Mouse (Mus musculus) hindbrain, embryonic 12.5 days (tissue): ENCODE measurements around the gene S100a3. TPM values are rescaled to one million over a fixed set of nuclear protein-coding genes. Genes with fewer than 3 reads are reported as not detected.
A peak's percentile ranks its signal among the peaks of the same experiment; 100 is the strongest.

Source experiments
- ATAC-seq: fragments of 200-750 bp; cut with Nextera tagmentation; 2 replicates; pipeline ENCODE4 v1.8.0; 2017; ENCODE audit warnings: moderate TSS enrichment; ENCODE audit not compliant: low FRiP score
- H3K27ac ChIP-seq: fragments of 300-500 bp; sonication (generic); 2 replicates; pipeline ENCODE4 v1.5.1; 2016; ENCODE audit warnings: mild to moderate bottlenecking
- H3K27me3 ChIP-seq: fragments of 300-500 bp; sonication (generic); 2 replicates; pipeline ENCODE4 v1.6.1; 2016; ENCODE audit warnings: mild to moderate bottlenecking
- H3K36me3 ChIP-seq: fragments of 300-500 bp; sonication (generic); 2 replicates; pipeline ENCODE4 v1.6.1; 2016; ENCODE audit warnings: mild to moderate bottlenecking
- H3K4me1 ChIP-seq: fragments of 300-500 bp; sonication (generic); 2 replicates; pipeline ENCODE4 v1.6.1; 2016
- H3K4me2 ChIP-seq: fragments of 300-500 bp; sonication (generic); replicated peaks from 2 replicates; pipeline ENCODE4 v1.6.1; 2016; ENCODE audit warnings: mild to moderate bottlenecking
- H3K4me3 ChIP-seq: fragments of 300-500 bp; sonication (generic); 2 replicates; pipeline ENCODE4 v1.5.1; 2016; ENCODE audit warnings: mild to moderate bottlenecking
- H3K9ac ChIP-seq: fragments of 300-500 bp; sonication (generic); 2 replicates; pipeline ENCODE4 v1.6.1; 2016; ENCODE audit warnings: mild to moderate bottlenecking, moderate library complexity
- H3K9me3 ChIP-seq: fragments of 300-500 bp; sonication (generic); replicated peaks from 2 replicates; pipeline ENCODE4 v1.6.1; 2016; ENCODE audit warnings: mild to moderate bottlenecking
- WGBS: fragments of 180-500 bp; shearing (Covaris S2); methylation state at CpG from one replicate; pipeline ENCODE4 v1.1.7; 2016; 5-methylcytosine and 5-hydroxymethylcytosine counted together
- polyA plus RNA-seq: library from polyadenylated mRNA; unstranded; fragments of >200 nt; fragmentation: Nextera tagmentation; extraction: Ambion mirVana; gene quantifications from 2 replicates; pipeline ENCODE4 v1.2.1, GENCODE M21; 2016

The S100a3 gene
- polyA plus RNA-seq, 1 experiment from 2014 or later = 0.63 TPM

- no peak overlapping the region for H3K4me2 ChIP-seq
- H3K4me3 ChIP-seq = no peak overlapping the region
- no peak overlapping the region for H3K9ac ChIP-seq
- no peaks in the 10 kb centered on the region for H3K9me3 ChIP-seq
- WGBS = 14% methylated on average over 1 of the region's 1 CpGs
- no peak for ATAC-seq
- H3K4me1 ChIP-seq = peaks cover 7% of the 10 kb centered on the region
- no peak overlapping the region for H3K27ac ChIP-seq
- no peaks in the 10 kb centered on the region for H3K36me3 ChIP-seq
- 0 out of 2 replicates have a peak, but pooled peaks cover 9% of the 10 kb centered on the region for H3K27me3 ChIP-seq
These were observed 57.2 kb downstream of the S100a3 start for GRCm38 (mm10) chr3:90617586-90617985.

- no peak overlapping the region for H3K4me3 ChIP-seq
- H3K27me3 ChIP-seq = no peaks in the 10 kb centered on the region
- peaks cover 11% of the 10 kb centered on the region for H3K4me1 ChIP-seq
- no peak for ATAC-seq
- no peak overlapping the region for H3K4me2 ChIP-seq
- H3K36me3 ChIP-seq = no peaks in the 10 kb centered on the region
- no peak overlapping the region for H3K9ac ChIP-seq
- no peaks in the 10 kb centered on the region for H3K9me3 ChIP-seq
- no peak overlapping the region for H3K27ac ChIP-seq
- 60% methylated on average over 7 of the region's 7 CpGs for WGBS
These were observed 61.2 kb downstream of the S100a3 start for GRCm38 (mm10) chr3:90621552-90621951.

DNA sequence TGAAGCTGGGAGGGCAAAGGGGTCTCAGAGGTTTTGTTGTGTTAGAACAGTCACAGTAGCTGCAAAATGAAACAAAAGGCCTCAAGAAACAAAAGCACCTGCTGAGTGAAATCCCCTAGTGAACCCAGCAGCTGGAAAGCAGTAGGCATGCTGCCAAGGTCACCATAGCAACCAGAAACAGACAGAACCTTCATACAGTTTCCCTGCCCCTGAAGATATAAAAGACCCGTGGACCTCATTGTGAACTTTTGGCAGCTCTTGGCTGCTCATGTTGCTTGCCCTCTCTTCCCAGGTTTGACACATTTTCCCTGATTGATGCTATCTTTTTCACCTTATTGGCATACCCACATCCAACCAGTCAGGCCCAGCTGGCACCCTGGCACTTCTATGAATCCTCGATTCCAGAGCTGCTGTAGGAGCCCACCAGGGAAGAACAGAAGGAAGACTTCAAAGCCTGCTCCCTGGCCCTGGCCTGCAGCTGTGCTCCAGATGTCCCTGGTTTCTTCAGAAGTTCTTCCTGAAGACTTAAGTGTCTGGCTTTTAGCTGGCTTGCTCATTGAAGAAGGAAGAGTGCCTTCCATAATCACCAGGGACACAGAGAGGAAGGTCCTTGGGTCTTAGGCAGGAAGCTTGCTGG lies 63.2 kb downstream of the S100a3 start:
- Histone ChIP-seq H3K36me3 (no peaks in the 10 kb centered on the region), H3K4me3 (no peak overlapping the region), H3K4me1 (peaks cover 11% of the 10 kb centered on the region), H3K9me3 (no peaks in the 10 kb centered on the region), H3K27me3 (no peaks in the 10 kb centered on the region), H3K27ac (peak overlapping the region; percentile 5; the same call in 1 of the 2 replicates), H3K4me2 (no peak overlapping the region), H3K9ac (no peak overlapping the region)
- 5% methylated on average over 2 of the region's 2 CpGs for WGBS
- ATAC-seq = peak; percentile 65

- no peaks in the 10 kb centered on the region for H3K9me3 ChIP-seq
- no peak overlapping the region for H3K27ac ChIP-seq
- ATAC-seq = no peak
- H3K4me2 ChIP-seq = no peak overlapping the region
- no peaks in the 10 kb centered on the region for H3K27me3 ChIP-seq
- 71% methylated on average over 5 of the region's 5 CpGs for WGBS
- H3K36me3 ChIP-seq = no peaks in the 10 kb centered on the region
- peaks cover 11% of the 10 kb centered on the region for H3K4me1 ChIP-seq
- H3K9ac ChIP-seq = no peak overlapping the region
- H3K4me3 ChIP-seq = no peak overlapping the region
These were observed 65.1 kb downstream of the S100a3 start for GRCm38 (mm10) chr3:90625496-90625895.

DNA sequence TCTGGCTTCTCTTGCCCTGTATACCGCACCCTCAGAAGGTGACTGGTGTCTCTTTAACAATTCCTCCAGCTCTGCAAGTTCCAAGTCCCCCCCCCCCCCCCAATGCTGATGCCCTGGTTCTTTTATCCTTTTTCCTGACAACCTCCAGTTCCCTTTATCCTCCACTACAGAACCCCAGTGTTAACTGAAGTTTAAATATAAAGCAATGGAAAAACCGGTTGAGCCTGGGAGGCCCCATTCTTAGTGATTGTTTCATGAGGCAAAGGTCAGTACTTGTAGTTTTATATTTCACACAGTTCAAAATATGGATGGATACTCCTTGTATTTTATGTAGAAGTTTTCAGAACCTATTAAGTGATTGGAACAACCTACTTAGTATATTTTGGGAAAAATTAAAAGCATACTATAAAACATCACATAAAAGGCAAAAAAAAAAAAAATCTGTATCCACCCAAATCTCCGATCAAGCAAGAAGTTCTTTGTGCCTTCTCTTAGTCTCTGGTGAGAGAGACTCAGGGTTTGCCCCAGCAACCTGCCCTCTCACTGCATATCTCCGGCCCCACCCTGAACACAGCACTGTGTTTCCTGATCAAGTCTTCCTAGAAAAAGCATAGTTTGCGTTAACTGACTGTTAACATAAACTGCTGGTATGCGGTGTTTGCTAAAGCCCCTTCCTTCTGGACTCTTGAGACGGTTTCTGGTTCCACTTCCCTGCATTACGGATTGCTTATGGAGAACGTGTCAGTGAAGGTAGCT lies 66.1 kb downstream of the S100a3 start:
- no peak for ATAC-seq
- Histone ChIP-seq H3K4me1 (peaks cover 11% of the 10 kb centered on the region), H3K4me2 (no peak overlapping the region), H3K27me3 (no peaks in the 10 kb centered on the region), H3K9ac (no peak overlapping the region), H3K9me3 (no peaks in the 10 kb centered on the region), H3K27ac (no peak overlapping the region), H3K36me3 (no peaks in the 10 kb centered on the region), H3K4me3 (no peak overlapping the region)
- 78% methylated on average over 9 of the region's 9 CpGs for WGBS

GRCm38 (mm10) chr3:90627366-90627765 lies 67.0 kb downstream of the S100a3 start:
- Histone ChIP-seq H3K27ac (no peak overlapping the region), H3K4me3 (no peak overlapping the region), H3K4me1 (peaks cover 11% of the 10 kb centered on the region), H3K27me3 (no peaks in the 10 kb centered on the region), H3K9ac (no peak overlapping the region), H3K9me3 (no peaks in the 10 kb centered on the region), H3K36me3 (no peaks in the 10 kb centered on the region), H3K4me2 (no peak overlapping the region)
- no peak for ATAC-seq
- 91% methylated on average over 5 of the region's 5 CpGs for WGBS

- Histone ChIP-seq H3K4me2 (no peak overlapping the region), H3K36me3 (no peaks in the 10 kb centered on the region), H3K27ac (no peak overlapping the region), H3K4me1 (peaks cover 11% of the 10 kb centered on the region), H3K9ac (no peak overlapping the region), H3K4me3 (no peak overlapping the region), H3K9me3 (no peaks in the 10 kb centered on the region), H3K27me3 (no peaks in the 10 kb centered on the region)
- whole genome bisulfite sequencing = 67% methylated on average over 4 of the region's 4 CpGs
- ATAC-seq = no peak
These were observed 67.4 kb downstream of the S100a3 start for GRCm38 (mm10) chr3:90627807-90628206.

DNA sequence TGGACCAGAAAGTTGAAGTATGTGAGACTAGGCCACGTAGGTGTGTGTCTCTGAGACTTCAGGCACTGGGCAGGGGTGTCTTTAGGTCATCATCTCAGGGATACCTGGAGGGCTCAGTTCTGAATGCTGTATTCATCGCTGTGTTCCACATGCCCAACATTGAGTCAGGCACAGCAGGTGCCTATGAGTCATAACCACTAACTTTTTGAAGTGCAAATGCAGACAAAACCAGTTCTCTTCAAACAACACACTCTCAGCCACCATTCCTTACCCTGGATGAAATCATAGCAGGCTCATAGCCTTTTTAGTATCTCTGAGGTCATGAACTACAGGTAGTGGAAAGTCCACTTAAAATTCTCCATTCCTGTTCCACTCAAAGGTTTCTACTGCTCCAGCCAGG lies 68.9 kb downstream of the S100a3 start:
- H3K9me3 ChIP-seq = no peaks in the 10 kb centered on the region
- no peaks in the 10 kb centered on the region for H3K27me3 ChIP-seq
- no peaks in the 10 kb centered on the region; the same call in 1 of the 2 replicates for H3K4me1 ChIP-seq
- ATAC-seq = no peak
- H3K4me2 ChIP-seq = no peak overlapping the region
- no peaks in the 10 kb centered on the region for H3K36me3 ChIP-seq
- no peak overlapping the region for H3K9ac ChIP-seq
- no peak overlapping the region for H3K4me3 ChIP-seq
- 75% methylated on average over 2 of the region's 2 CpGs for WGBS
- H3K27ac ChIP-seq = no peak overlapping the region

- no peak for ATAC-seq
- no peak overlapping the region for H3K4me3 ChIP-seq
- WGBS = 92% methylated on average over 2 of the region's 2 CpGs
- no peak overlapping the region for H3K9ac ChIP-seq
- no peaks in the 10 kb centered on the region for H3K36me3 ChIP-seq
- H3K27me3 ChIP-seq = no peaks in the 10 kb centered on the region
- no peaks in the 10 kb centered on the region for H3K4me1 ChIP-seq
- no peak overlapping the region for H3K4me2 ChIP-seq
- no peak overlapping the region for H3K27ac ChIP-seq
- H3K9me3 ChIP-seq = no peaks in the 10 kb centered on the region
These were observed 71.6 kb downstream of the S100a3 start for GRCm38 (mm10) chr3:90631984-90632383.

GRCm38 (mm10) chr3:90638511-90639275 lies 78.3 kb downstream of the S100a3 start:
- no peak for ATAC-seq
- no peaks in the 10 kb centered on the region for H3K9me3 ChIP-seq
- no peaks in the 10 kb centered on the region for H3K27me3 ChIP-seq
- no peaks in the 10 kb centered on the region for H3K4me1 ChIP-seq
- no peak overlapping the region for H3K27ac ChIP-seq
- no peak overlapping the region for H3K4me2 ChIP-seq
- 92% methylated on average over 1 of the region's 1 CpGs for WGBS
- H3K36me3 ChIP-seq = no peaks in the 10 kb centered on the region
- H3K9ac ChIP-seq = no peak overlapping the region
- H3K4me3 ChIP-seq = no peak overlapping the region

DNA sequence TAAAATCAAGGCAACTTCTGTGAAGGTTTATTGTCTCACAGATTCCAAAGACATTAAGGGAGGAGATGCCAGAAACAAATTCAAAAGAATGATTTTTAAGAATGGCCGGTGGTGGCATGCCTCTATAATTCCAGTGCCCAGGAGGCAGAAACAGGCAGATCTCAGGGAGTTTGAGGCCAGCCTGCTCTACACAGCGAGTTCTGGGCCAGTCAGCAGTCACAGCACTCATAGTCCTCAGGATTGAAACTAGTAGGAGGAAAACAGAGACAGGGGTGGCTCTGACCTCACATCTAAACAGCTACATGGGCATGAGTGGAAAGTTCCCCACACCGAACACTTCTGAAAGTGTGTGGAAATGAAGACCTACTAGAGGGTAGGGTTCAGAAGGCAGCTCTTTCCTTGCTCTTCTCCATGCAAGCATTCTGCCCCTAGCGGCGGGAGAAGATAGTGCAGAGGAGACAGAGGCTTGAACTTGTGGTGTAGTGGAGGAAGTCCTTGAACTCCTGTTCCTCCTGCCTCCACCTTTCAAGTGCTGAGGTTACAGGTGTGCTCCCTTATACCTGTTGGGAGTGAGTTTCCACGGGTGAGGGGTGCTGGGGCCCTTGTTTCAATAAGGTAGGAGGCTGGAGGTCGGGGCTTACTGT lies 79.3 kb downstream of the S100a3 start:
- no peak for ATAC-seq
- Histone ChIP-seq H3K9me3 (no peaks in the 10 kb centered on the region), H3K27ac (no peak overlapping the region), H3K27me3 (no peaks in the 10 kb centered on the region), H3K9ac (no peak overlapping the region), H3K4me3 (no peak overlapping the region), H3K4me2 (no peak overlapping the region), H3K4me1 (no peaks in the 10 kb centered on the region), H3K36me3 (no peaks in the 10 kb centered on the region)
- WGBS = 53% methylated on average over 7 of the region's 7 CpGs

DNA sequence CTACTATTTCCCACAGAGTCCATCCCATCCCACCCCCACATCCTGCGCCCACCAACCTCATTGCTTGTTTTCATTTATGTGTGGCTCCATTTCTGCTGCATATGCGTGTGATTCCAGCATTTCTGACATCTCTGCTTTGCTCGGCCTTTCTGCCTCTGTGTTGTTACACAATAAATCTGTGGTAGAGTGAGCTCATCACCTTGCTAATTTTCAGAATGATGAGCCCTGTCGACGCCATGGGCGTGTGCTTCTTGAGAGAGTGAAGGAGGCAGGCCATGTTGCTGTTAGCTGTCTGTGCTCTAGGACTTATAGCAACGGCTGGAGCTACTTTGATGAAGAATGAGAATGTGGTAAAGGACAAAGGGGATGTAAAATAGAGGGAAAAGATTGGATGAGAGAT lies 80.6 kb downstream of the S100a3 start:
- Histone ChIP-seq H3K9me3 (no peaks in the 10 kb centered on the region), H3K4me1 (no peaks in the 10 kb centered on the region), H3K4me2 (no peak overlapping the region), H3K4me3 (no peak overlapping the region), H3K27ac (no peak overlapping the region), H3K36me3 (no peaks in the 10 kb centered on the region), H3K27me3 (no peaks in the 10 kb centered on the region), H3K9ac (no peak overlapping the region)
- no peak for ATAC-seq
- WGBS = 84% methylated on average over 7 of the region's 7 CpGs
